Mouse (Mus musculus) kidney, postnatal 36 days (tissue): ENCODE data around the gene Gpr68.

Experiments
- DNase-seq, 2 experiments: peaks; one replicate each; pipeline ENCODE4 v3.0.0; 2021 to 2022; ENCODE audit warnings: mixed read lengths in 2 of 2

The Gpr68 gene

DNA sequence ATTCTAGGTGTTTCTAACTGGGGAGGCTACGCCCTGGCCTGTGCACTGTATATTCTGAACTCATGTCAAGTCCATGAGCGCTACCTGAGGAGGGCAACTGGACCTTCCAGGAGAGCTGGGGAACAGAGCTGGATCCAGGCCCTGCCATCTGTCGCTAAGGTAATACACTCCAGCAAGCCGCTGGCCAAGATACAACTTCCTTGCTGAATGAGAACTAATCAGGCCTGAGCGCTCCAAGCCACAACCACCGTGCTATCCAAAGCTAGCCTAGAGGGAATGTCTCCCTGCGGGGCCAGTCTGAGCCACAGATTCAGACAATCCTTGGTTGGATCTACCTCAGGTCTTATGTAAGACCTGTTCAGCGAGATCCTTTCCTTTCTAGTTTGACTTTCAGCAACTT, 40.9 kb downstream of the Gpr68 start:
- no peak for DNase-seq

- no peak for DNase-seq
Observed at GRCm38 (mm10) chr12:100865509-100866078, 42.4 kb downstream of the Gpr68 start.

GRCm38 (mm10) chr12:100865072-100865471, 42.9 kb downstream of the Gpr68 start:
- no peak for DNase-seq

DNA sequence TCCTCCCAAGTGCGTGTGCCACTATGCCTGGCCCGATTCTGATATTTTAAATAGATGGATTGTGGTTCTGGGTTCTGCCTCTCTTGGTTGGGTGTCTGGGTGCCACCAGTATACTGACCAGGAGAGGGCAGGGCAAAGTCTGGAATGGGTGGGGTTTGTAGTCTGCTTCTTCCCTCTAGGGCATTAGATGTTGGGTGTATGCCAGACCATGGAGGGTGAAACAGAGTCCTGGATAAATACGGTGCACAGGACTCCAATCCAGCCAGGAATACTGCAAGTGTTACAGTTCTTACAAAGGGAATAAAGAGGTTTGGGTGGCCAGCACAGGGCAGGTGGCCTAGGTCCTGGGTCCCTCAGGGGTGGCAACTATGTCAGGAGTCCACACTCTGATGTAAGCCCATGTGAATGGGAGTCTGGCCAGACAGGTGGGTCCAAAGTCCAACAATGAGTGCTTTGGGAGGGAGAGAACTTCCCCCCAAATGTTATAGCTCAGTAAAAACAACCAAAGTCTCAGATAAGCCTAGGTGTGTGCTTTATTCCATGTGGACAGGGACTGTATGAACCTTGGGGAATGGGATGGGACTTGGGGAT, 45.0 kb downstream of the Gpr68 start:
- peak; percentile 76 to 79 for DNase-seq

DNA sequence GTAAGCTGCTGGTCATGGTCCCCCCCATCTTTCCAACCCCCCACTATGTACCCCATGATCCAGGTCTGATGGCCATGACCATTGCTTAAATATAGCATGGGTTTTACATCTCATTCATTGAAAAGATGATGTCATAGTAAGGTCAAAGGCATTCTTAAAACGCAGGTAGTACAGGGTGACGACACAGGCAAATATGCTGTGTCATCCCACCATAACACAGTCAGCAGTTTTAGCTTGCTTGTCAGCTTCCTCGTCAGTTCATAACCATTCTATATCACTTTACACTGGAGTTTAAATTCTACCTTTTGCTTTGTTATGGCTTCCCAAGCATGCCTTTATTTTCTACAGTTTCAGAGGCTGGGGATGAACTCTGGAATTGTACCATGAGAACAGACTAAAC, 45.7 kb downstream of the Gpr68 start:
- DNase-seq: no peak

DNA sequence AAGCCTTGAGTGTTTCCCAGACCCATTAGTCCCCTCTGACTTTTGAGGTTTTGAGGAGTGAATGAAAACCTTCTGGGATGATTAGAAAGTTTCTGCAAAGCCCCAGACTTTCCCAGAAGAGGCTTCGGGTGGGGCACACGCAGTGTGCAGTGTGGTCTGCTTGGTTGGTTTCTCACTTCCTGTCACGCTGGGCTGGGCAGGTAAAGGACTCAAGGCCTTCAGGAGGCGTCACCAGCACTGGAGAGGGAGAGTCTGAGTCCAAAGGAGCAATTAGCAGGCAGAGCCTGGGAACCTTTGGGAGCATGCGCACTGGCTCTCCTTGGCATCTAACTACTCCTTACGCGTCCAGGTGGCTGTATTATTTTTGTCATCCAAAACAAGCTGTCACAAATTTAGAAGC, 50.2 kb downstream of the Gpr68 start:
- peak; percentile 74 to 79 for DNase-seq

- no peak for DNase-seq
Observed at GRCm38 (mm10) chr12:100856337-100856736, 51.7 kb downstream of the Gpr68 start.

DNA sequence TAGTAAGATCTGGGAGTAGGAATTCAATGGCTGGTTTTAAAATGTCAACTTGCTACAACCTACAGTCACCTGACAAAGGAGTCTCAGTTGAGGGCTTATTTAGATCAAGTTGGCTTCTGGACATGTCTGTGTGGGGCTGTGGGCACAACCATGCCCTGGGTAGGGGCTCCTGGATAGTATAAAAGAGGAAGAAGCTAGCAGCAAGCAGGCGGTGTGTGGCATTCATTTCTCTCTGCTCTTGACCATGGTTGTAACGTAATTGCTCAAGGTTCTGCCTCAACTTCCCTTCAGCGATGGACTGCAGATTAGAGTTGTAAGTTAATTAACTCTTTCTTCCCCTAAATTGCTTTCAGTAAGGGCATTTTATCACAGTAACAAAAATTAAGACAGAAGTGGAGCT, 55.6 kb downstream of the Gpr68 start:
- no peak for DNase-seq

DNA sequence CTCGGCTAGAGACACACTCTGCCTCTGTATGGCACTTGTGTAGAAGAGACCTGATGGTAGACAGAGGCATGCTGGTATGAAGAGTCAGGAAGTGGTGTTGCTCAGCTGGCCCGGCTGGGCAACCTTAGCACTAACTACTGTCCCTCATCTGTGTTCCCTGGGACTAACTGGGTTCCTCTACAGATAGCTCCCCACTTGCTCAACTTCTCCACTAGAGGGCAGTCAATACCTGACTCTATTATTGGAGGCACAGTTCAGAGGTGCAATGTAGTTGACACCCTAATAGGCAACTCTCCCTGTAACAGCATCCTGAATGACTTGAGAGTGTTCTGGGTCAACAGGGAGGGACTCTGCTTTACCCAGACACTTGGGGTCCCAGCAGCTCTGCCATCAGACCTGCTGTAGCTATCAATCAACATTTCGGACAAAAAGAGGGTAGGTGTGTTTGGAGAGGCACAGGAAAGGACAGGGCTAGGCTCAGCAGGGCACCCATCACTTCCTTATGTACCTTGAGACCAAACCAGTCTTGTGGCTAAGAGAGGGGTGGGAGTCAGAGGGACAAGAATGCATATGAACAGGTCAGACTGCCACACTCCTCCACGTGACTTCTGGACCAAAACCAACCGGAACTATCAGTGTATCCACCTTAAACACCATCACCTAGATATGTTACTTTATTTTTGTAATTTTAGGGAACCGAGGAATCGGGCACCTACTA, 58.4 kb downstream of the Gpr68 start:
- DNase-seq: peak; percentile 49 to 52

DNA sequence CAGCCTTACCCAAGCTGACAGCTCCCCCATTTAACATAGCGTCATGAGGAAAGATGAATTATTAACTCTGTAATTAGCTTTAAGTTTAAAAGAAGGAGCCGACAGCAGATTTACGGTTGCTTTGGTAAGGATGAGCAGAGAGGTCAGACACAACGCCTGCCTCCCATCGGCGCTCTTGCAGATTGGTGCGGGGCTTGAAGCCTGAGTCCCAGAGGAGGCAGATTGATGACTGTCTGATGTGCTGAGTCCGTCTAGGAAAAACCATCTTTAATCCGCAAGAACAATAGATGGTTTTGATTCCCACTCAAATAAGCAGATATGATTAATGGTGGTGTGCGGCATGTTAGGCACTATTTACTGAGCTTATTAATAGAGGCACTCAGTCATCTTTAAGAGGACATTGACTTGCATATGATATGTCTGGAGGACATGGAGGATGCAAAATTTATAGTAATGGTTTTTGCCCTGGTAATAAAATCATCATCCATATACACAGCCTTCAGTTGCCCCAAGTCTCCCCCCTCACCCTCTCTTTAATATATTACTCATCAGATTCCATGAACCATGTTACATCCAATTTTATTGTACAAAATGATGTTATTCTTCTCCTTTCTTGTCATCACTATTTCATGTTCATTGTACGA, 60.4 kb downstream of the Gpr68 start:
- DNase-seq: no peak

DNA sequence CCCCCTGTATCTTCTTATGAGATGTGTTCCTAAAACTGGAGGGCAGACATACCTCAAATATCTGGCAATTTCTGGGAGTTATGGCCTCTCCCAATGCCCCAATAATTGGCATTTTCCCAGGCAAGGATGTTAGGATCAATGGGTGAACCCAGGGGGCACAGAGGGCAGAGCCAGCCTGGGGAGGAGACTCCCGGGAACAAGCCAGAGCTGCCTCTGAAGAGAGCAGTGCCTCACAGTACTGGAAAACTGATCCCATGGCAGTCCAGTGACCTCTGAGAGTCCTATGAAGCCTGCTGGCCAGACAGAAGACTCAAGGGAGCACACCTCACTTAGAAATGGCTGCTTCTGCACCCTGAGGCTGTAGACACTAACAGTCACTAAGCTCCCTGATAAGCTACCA, 61.4 kb downstream of the Gpr68 start:
- no peak for DNase-seq

DNA sequence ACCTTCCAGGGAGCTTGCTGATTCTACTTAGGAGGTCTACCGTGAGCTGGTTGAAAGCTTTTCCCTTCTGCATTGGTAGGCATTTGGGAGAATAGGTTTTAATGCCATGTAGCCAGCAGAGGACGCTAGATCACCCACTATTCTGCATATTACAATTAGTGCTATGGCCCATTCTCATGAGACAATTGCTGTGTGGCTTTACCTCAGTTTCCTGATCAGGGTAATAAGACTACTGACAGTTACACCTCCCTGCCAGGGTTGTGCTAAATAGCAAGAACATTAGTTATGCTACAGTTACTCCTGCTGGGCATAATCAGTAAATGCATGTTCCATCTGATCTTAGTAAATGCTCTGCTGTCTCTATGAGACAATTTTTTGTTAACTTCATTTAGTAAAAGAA, 62.2 kb downstream of the Gpr68 start:
- no peak for DNase-seq

DNA sequence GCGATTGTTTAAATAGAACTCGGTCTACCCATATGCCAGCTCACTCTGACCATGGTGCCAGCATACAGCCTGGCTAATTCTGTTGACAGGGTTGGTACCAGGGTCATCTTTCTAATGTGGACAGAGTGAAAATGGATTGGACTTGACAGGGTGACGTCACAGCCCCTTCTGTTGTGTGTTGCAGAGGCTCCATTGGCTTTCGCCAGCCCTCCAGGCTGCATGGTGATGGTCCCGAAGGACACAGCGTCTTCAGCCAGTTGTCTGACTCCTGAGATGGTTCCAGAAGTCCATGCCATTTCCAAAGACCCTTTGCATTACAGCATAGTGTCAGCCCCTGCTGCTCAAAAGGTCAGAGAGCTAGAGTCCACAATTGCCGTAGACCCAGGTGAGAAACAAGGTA, 63.5 kb downstream of the Gpr68 start:
- DNase-seq: no peak

GRCm38 (mm10) chr12:100843171-100843570, 64.8 kb downstream of the Gpr68 start:
- no peak for DNase-seq

DNA sequence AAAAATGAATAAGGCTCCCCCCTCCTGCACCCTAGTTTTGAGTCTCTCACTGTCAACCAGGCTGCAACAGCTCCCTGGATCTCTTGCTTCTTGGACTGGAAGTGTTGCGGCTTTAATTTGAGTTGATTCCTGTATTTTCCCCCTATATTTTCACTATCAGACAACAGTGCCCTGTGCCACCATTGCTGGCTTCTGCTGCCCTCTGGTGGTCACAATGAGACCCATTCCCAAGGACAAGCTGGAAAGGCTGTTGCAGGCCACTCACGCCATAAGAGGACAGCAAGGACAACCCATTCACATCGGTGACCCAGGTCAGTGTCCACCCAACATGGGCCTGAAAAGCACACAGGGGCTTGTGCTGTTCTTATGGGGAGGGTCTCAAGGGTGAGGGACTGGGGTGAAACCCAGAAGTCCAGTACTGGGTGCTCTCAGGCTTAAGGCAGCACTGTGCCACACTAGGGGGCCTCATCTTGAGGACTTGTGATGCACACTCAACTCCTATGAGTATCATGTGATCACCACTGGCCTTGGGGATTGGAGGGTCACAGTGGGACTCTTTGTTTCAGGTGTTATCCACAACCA, 66.7 kb downstream of the Gpr68 start:
- peak; percentile 80 to 92 for DNase-seq

DNA sequence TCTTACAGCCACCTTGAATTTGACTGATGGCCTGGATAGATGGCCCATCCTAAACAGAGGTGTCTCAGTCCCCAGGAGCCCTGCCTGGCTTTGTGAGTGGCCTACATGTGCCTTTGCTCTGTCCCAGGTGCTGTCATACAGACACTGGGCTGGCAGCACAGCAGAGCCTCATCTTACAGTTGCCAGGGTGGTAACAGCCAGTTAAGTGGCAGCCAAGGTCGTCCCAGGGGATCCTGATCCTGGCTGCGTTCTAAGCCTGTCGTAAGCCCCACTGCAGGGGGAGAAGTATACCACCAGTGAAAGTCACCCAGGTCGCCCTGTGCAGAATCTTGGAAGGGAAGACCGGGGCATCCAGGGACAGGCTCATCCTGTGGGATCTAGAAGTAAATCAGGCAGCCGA, 68.1 kb downstream of the Gpr68 start:
- DNase-seq: no peak

DNA sequence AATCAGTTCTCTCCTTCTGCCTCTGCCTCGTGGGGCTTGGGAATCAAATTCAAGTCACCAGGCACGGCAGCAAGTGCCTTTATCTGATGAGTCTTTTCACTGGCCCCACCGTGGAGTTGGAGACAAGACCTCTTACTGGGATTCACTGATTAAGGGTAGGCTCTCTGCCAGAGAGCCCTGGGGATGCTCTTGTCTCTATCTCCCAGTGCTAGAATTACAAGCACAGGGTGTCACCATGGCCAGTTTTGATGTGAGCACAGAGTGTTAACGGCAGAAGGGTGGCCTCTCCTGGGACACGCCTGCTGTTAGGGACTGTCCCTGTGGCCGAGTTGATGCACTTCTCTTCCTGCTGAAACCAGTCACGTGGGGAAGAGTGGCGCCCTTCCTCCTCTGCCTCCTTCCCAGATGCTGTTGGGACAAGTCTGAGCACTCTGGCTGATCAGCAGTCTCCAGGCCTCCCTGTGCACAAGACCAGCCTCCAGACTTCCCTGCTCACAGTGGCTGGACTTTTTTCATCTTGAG, 68.9 kb downstream of the Gpr68 start:
- no peak for DNase-seq

DNA sequence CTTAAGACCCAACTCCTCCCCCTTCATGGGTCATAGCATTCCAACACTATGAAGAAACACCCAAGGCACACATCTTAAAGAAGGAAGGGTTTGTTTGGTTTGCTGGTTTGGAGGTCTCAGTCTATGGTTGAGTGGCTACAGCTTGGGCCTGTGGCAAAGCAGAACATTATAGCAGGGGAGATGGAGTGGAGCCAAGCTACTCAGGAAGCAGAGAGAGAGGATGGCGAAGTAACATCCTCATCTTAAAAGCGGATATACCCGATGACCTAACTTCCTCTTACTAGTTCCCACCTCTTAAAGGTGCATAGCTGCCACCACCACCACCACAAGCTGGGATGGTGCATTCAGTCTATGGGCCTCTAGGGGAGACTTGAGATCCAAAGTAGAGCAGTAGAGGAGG, 70.8 kb downstream of the Gpr68 start:
- no peak for DNase-seq

GRCm38 (mm10) chr12:100831629-100832325, 76.2 kb downstream of the Gpr68 start:
- no peak for DNase-seq

DNA sequence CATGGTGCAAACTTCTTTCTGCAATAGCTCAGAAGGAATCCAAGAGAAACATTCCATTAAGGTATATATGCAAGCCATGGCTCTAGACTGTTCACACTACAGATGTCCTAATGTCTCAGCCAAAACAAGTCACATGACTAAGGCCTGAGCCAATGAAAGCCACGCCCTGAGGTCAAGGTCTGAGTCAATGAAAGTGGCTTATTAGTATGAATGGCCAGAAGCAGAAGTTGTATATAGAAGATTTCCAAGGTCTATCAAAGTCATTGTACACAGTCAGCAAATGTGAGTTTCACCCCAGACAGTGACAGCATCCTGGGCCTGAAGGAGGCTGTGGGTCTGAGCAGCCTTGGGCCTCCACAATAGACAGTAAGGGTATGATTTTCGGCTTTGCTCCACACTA, 77.0 kb downstream of the Gpr68 start:
- peak; percentile 40 to 51 for DNase-seq
